Mouse (Mus musculus) midbrain, embryonic 14.5 days (tissue): Measurements from ENCODE around the gene Ncoa1. TPM values are rescaled to one million over a fixed set of nuclear protein-coding genes. Genes with fewer than 3 reads are reported as not detected.

Source experiments
- ATAC-seq: fragments of 200-750 bp; cut with Nextera tagmentation; 2 replicates; pipeline ENCODE4 v1.8.0; 2017; ENCODE audit warnings: moderate number of reproducible peaks, moderate library complexity; ENCODE audit not compliant: low FRiP score, low TSS enrichment
- DNase-seq: peaks from one replicate; pipeline ENCODE4 v3.0.0-alpha.2; 2015
- H3K27ac ChIP-seq: fragments of 300-500 bp; sonication (generic); replicated peaks from 2 replicates; pipeline ENCODE4 v1.5.1; 2014; ENCODE audit warnings: mild to moderate bottlenecking, low read depth, low read length, moderate library complexity
- H3K27me3 ChIP-seq: fragments of 300-500 bp; sonication (generic); 2 replicates; pipeline ENCODE4 v1.6.1; 2014; ENCODE audit warnings: low read length, control low read depth, mixed read lengths; ENCODE audit not compliant: control insufficient read depth, insufficient read depth
- H3K36me3 ChIP-seq: fragments of 300-500 bp; sonication (generic); 2 replicates; pipeline ENCODE4 v1.6.1; 2014; ENCODE audit warnings: low read length, control low read depth; ENCODE audit not compliant: control insufficient read depth, insufficient read depth
- H3K4me1 ChIP-seq: fragments of 300-500 bp; sonication (generic); 2 replicates; pipeline ENCODE4 v1.6.1; 2014; ENCODE audit warnings: mild to moderate bottlenecking, antibody characterized with exemption, low read length, control low read depth; ENCODE audit not compliant: control insufficient read depth, insufficient read depth
- H3K4me2 ChIP-seq: fragments of 300-500 bp; sonication (generic); 2 replicates; pipeline ENCODE4 v1.6.1; 2014; ENCODE audit warnings: mild to moderate bottlenecking, low read length, moderate library complexity
- H3K4me3 ChIP-seq: fragments of 300-500 bp; sonication (generic); replicated peaks from 2 replicates; pipeline ENCODE4 v1.5.1; 2014; ENCODE audit warnings: low read depth, low read length
- H3K9ac ChIP-seq: fragments of 300-500 bp; sonication (generic); replicated peaks from 2 replicates; pipeline ENCODE4 v1.6.1; 2014; ENCODE audit warnings: mild to moderate bottlenecking, low read length, moderate library complexity
- H3K9me3 ChIP-seq: fragments of 300-500 bp; sonication (generic); 2 replicates; pipeline ENCODE4 v1.6.1; 2016; ENCODE audit warnings: low read length, control low read depth, mixed read lengths; ENCODE audit not compliant: control insufficient read depth
- WGBS: fragments of 180-500 bp; shearing (Covaris S2); extraction: QIAGEN DNeasy Blood & Tissue Kit; methylation state at CpG from one replicate; pipeline ENCODE4 v1.1.7; 2014; 5-methylcytosine and 5-hydroxymethylcytosine counted together
- polyA plus RNA-seq: library from polyadenylated mRNA; unstranded; fragments of >200 nt; fragmentation: Nextera tagmentation; extraction: Ambion mirVana; gene quantifications from 2 replicates; pipeline ENCODE4 v1.2.1, GENCODE M21; 2014

Gene Ncoa1
- polyA plus RNA-seq, 1 experiment from 2014 or later, result 13.9 TPM

DNA sequence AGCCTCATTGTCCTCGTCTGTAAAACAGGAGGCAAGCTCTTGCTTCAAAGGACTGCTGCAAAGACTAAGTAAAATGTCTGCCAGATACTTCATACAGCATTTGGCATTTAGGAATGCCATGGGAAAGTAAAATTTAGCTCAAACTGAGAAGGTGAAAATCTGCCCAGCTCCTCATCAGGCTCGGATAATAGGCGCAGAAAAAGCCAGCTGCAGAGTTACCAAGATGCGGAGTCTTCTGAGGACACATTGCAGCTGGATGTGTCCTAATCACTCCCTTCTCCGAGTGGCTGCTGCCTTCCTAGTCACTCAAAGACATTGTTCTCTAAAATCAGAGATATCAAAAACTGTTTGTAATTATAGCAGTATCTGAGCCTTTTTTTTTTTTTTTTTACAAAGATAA, 4.7 kb upstream of the Ncoa1 start:
- H3K9ac ChIP-seq, result no peak overlapping the region
- no peaks in the 10 kb centered on the region for H3K36me3 ChIP-seq
- WGBS, result 55% methylated on average over 5 of the region's 5 CpGs
- H3K4me3 ChIP-seq, result no peak overlapping the region
- H3K4me2 ChIP-seq, result no peak overlapping the region
- ATAC-seq (no peak), DNase-seq (no peak)
- H3K4me1 ChIP-seq, result peaks cover 3% of the 10 kb centered on the region; the same call in 1 of the 2 replicates
- H3K27ac ChIP-seq, result no peak overlapping the region
- no peaks in the 10 kb centered on the region for H3K27me3 ChIP-seq
- no peaks in the 10 kb centered on the region for H3K9me3 ChIP-seq

DNA sequence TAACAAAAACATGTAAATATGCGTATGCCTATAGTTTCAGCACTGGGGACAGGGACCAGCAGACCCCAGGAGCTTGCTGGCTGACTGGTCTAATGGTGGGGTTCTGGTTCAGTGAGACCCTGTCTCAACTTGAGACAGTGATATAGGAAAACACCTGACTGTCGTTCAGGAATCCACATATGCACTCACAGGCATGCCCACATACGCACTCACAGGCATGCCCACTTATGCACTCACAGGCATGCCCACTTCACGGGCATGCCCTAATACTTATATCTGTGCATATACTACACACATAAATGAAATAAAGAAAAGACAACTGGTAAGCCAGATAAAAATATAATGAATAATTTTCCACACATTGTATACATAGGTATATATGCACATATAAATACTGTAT, 3.3 kb upstream of the Ncoa1 start:
- peaks cover 11% of the 10 kb centered on the region for H3K4me1 ChIP-seq
- no peak for ATAC-seq
- no peaks in the 10 kb centered on the region for H3K36me3 ChIP-seq
- no peak overlapping the region for H3K4me2 ChIP-seq
- 84% methylated on average over 4 of the region's 4 CpGs for WGBS
- no peak overlapping the region for H3K27ac ChIP-seq
- H3K4me3 ChIP-seq, result no peak overlapping the region
- no peaks in the 10 kb centered on the region for H3K9me3 ChIP-seq
- no peak for DNase-seq
- no peak overlapping the region for H3K9ac ChIP-seq
- H3K27me3 ChIP-seq, result no peaks in the 10 kb centered on the region

DNA sequence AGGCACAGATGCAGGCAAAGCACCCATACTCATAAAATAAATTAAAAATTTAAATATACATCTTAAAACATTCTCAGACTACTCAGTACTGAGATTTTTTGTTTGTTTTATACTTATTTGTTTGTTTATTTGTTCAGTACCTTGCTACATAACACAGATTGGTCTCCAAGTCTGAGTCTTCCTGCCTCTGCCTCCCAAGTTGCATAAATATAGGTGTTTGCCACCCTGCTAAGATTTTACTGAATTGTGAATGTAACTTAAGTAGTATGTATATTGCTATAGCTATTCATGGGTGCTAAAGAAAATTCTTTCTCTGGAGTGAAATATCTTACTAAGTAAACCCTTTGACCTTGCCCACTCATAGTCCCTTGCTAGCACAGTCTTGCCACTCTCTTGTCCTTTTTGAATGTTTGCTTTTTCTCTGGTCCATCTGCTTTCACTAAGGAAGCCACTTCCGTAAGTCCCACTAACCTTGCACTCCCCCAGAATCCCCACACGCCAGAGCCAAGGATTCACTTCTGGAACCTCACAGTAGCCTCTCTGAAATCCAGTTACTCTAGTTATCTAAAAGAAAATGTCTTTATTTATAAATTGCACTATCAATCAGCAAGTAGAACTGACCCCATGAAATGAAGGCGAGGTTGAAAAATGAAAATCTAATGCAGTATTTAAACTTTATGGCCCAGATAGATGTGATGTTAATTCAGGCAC, 2.3 kb upstream of the Ncoa1 start:
- ATAC-seq, result no peak

GRCm38 (mm10) chr12:4477941-4478795, 1.2 kb upstream of the Ncoa1 start:
- DNase-seq (no peak), ATAC-seq (no peak)
- Histone ChIP-seq H3K27me3 (no peaks in the 10 kb centered on the region), H3K9me3 (no peaks in the 10 kb centered on the region), H3K27ac (no peak overlapping the region), H3K4me1 (peaks cover 26% of the 10 kb centered on the region), H3K4me3 (no peak overlapping the region), H3K36me3 (no peaks in the 10 kb centered on the region), H3K4me2 (no peak overlapping the region), H3K9ac (no peak overlapping the region)
- 58% methylated on average over 6 of the region's 6 CpGs for WGBS

More for the DNA sequence above, 2.3 kb upstream of the Ncoa1 start:
- Histone ChIP-seq H3K27ac (no peak overlapping the region), H3K27me3 (no peaks in the 10 kb centered on the region), H3K36me3 (no peaks in the 10 kb centered on the region), H3K9me3 (no peaks in the 10 kb centered on the region), H3K9ac (no peak overlapping the region), H3K4me2 (no peak overlapping the region), H3K4me1 (peaks cover 17% of the 10 kb centered on the region), H3K4me3 (no peak overlapping the region)
- DNase-seq, result no peak
- 84% methylated on average over 3 of the region's 3 CpGs for WGBS

DNA sequence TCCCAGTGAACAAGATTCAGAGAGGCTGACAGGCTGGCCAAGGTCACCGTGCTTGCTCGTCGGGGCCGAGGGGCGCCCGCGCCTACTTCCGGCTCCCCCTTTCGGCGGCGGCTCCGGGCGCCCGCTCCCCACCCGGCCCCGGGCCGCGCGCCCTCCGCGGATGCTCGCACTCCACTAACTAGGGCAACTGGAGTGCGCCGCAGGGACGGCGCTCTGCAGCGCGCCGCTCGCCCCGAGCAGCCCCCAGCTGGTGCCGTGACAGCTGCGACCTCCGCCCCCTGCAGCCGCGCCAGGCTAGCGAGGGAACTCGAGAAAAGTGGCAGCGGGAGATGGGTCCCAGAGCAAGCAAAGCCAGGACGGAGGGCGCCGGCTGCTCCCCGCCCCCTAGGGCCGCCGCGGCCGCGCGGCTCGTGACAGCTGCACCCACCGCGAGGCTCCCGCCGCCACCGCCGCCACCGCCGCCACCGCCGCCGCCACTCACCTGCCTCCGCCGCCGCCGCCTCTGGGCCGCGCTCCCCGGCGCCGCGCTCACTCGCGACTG, 621 bp downstream of the Ncoa1 start:
- DNase-seq, result peak; percentile 80

GRCm38 (mm10) chr12:4475251-4475993, 1.6 kb downstream of the Ncoa1 start:
- DNase-seq (peak; percentile 31), ATAC-seq (no peak)
- H3K27ac ChIP-seq, result peak overlapping the region; percentile 97
- no peaks in the 10 kb centered on the region for H3K27me3 ChIP-seq
- H3K4me3 ChIP-seq, result peak overlapping the region; percentile 85
- peak overlapping the region; percentile 98 for H3K9ac ChIP-seq
- peaks cover 26% of the 10 kb centered on the region for H3K4me1 ChIP-seq
- no peaks in the 10 kb centered on the region for H3K9me3 ChIP-seq
- peak overlapping the region; percentile 92 for H3K4me2 ChIP-seq
- WGBS, result 9% methylated on average over 18 of the region's 18 CpGs
- H3K36me3 ChIP-seq, result no peaks in the 10 kb centered on the region

More for the DNA sequence above, 621 bp downstream of the Ncoa1 start:
- Histone ChIP-seq H3K36me3 (no peaks in the 10 kb centered on the region), H3K27me3 (no peaks in the 10 kb centered on the region), H3K4me1 (peaks cover 26% of the 10 kb centered on the region), H3K9ac (peak overlapping the region; percentile 98), H3K9me3 (no peaks in the 10 kb centered on the region), H3K27ac (peak overlapping the region; percentile 97), H3K4me3 (peak overlapping the region; percentile 85), H3K4me2 (peak overlapping the region; percentile 92)
- ATAC-seq, result peak; percentile 82
- under 1% methylated on average over 54 of the region's 73 CpGs for WGBS

GRCm38 (mm10) chr12:4469115-4469514, 7.9 kb downstream of the Ncoa1 start:
- Histone ChIP-seq H3K27ac (no peak overlapping the region), H3K27me3 (no peaks in the 10 kb centered on the region), H3K4me2 (no peak overlapping the region), H3K36me3 (no peaks in the 10 kb centered on the region), H3K4me1 (peaks cover 7% of the 10 kb centered on the region; the same call in 1 of the 2 replicates), H3K4me3 (no peak overlapping the region), H3K9ac (no peak overlapping the region), H3K9me3 (no peaks in the 10 kb centered on the region)
- WGBS, result 66% methylated on average over 2 of the region's 2 CpGs
- ATAC-seq (no peak), DNase-seq (no peak)

GRCm38 (mm10) chr12:4463701-4464100, 13.3 kb downstream of the Ncoa1 start:
- H3K9ac ChIP-seq, result no peak overlapping the region
- H3K36me3 ChIP-seq, result no peaks in the 10 kb centered on the region
- DNase-seq, result no peak
- H3K4me1 ChIP-seq, result no peaks in the 10 kb centered on the region
- no peak for ATAC-seq
- H3K4me2 ChIP-seq, result no peak overlapping the region
- no peaks in the 10 kb centered on the region; the same call in 1 of the 2 replicates for H3K9me3 ChIP-seq
- no peak overlapping the region for H3K4me3 ChIP-seq
- no peak overlapping the region for H3K27ac ChIP-seq
- WGBS, result 96% methylated on average over 2 of the region's 2 CpGs
- no peaks in the 10 kb centered on the region for H3K27me3 ChIP-seq
